Mouse (Mus musculus) ES-E14 (cell line): ENCODE data around the gene Mybpc1.

Experiments
- HCFC1 ChIP-seq: IDR thresholded peaks from 2 replicates; pipeline ENCODE4 v1.6.1; 2012; ENCODE audit warnings: low read length, inconsistent platforms, borderline replicate concordance; ENCODE audit not compliant: insufficient read depth
- MAFK ChIP-seq: IDR thresholded peaks from 2 replicates; pipeline ENCODE4 v1.6.1; 2014; ENCODE audit warnings: mild to moderate bottlenecking, low read depth, low read length, inconsistent platforms; ENCODE audit not compliant: insufficient read depth
- ZC3H11A ChIP-seq: IDR thresholded peaks from 2 replicates; pipeline ENCODE4 v1.6.1; 2012; ENCODE audit warnings: low read depth, mild to moderate bottlenecking, inconsistent platforms, low read length, borderline replicate concordance

- no peak for TF ChIP-seq MAFK
- TF ChIP-seq ZC3H11A, result no peak
- TF ChIP-seq HCFC1, result no peak
These were observed 30.8 kb downstream of the Mybpc1 start for GRCm38 (mm10) chr10:88574115-88574635.
